ENCODE assay signal across 8 mouse cellular contexts in the genomic region with DNA sequence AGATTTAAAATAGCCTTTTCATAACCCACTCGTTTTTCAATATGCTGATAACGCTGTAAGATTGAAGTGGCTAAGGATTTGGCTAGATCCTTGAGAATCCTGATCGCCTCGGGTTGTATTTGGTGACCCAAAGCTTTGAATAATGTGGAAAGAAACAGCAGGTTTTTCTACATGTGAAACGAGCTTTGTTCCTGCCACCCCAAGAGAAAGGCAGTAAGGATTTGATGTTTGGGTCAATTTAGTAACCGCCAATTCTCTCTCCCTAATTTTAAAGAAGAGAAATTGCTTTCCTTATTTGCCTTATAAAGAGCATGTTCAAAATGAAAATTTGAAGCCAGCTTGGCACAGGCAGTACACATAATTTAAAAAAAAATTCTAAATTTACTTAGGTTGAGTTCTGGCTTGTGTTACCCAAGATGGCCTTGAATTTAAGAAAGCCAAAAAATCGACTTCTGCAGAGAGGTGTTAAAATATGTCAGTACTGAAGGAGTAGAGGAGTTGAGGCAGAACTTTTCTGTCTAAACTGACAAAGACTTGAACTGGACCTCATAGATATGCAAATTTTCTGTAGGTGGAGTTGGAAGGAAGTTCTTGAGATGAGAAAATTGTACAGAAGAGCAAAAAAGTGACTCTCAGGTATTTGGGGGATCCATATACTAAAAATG. TPM values are rescaled to one million over a fixed set of nuclear protein-coding genes. Genes with fewer than 3 reads are reported as not detected.
DNase-seq lines count a peak whose midpoint lies in the region; ATAC-seq and TF ChIP-seq lines count a peak whose summit lies in the region.

No protein-coding gene starts in this region.

- no peak for DNase-seq in heart, embryonic 10.5 days (ENCODE audit: low spot score)
- DNase-seq in heart, postnatal 10 days: no peak
- no peak for DNase-seq in forebrain, embryonic 10.5 days (ENCODE audit: extremely low spot score, low spot score)
- peak in 2 of 3 experiments; percentile 9 to 31 for DNase-seq in liver, embryonic 14.5 days (ENCODE audit: low read depth in 3 of 3, low spot score in 3 of 3)
- no peak for DNase-seq in thymus, postnatal 36 days
- no peak for DNase-seq in frontal cortex, adult 2 months (ENCODE audit: extremely low spot score in 1 of 2, low spot score in 1 of 2)
- no peak for DNase-seq in cerebellum, adult 9-10 months

- ATAC-seq in liver, embryonic 14.5 days (ENCODE audit: insufficient read depth): no peak

- 0 out of 2 replicates have a peak, but pooled peaks have one; percentile 8 for TF ChIP-seq EP300 in liver, embryonic 14.5 days (IDR thresholded peaks at IDR 0.05; ENCODE audit: low read depth)

- peaks cover 5% of the 10 kb centered on the region; the same call in 1 of the 2 replicates for H3K36me3 ChIP-seq in heart, embryonic 10.5 days
- peaks cover 5% of the 10 kb centered on the region for H3K36me3 ChIP-seq in C2C12 (ENCODE audit: control insufficient read depth, insufficient read depth)
- peaks cover 28% of the 10 kb centered on the region for H3K36me3 ChIP-seq in forebrain, embryonic 10.5 days (replicated peaks)
- no peaks in the 10 kb centered on the region; the same call in 1 of the 2 replicates for H3K36me3 ChIP-seq in liver, embryonic 14.5 days (replicated peaks; ENCODE audit: control insufficient read depth, insufficient read depth, low read depth)

- H3ac ChIP-seq in C2C12 (ENCODE audit: control insufficient read depth, insufficient read length, low read depth): peak overlapping the region; percentile 89

- intact Hi-C loops in heart, postnatal 10 days (cut with DNase I): no loop called here

- H3K79me2 ChIP-seq in C2C12 (ENCODE audit: control insufficient read depth, insufficient read depth): peaks cover 40% of the 10 kb centered on the region

- WGBS in heart, embryonic 10.5 days: 8% methylated on average over 7 of the region's 7 CpGs
- WGBS in forebrain, embryonic 10.5 days: 12% methylated on average over 7 of the region's 7 CpGs
- WGBS in liver, embryonic 14.5 days (ENCODE audit: insufficient replicate concordance): 1% methylated on average over 7 of the region's 7 CpGs

- no peaks in the 10 kb centered on the region for H3K9me3 ChIP-seq in heart, embryonic 10.5 days
- no peaks in the 10 kb centered on the region for H3K9me3 ChIP-seq in forebrain, embryonic 10.5 days
- no peaks in the 10 kb centered on the region for H3K9me3 ChIP-seq in liver, embryonic 14.5 days (ENCODE audit: control insufficient read depth, low read length)

- no peak for TF ChIP-seq CTCF in C2C12 (IDR thresholded peaks at IDR 0.05; ENCODE audit: control insufficient read depth, insufficient read depth, insufficient read length)
- TF ChIP-seq CTCF in liver, embryonic 14.5 days (IDR thresholded peaks at IDR 0.05; ENCODE audit: low read depth): no peak

- H3K4me3 ChIP-seq in heart, embryonic 10.5 days: peak overlapping the region; percentile 91
- H3K4me3 ChIP-seq in C2C12 (ENCODE audit: insufficient read depth, poor library complexity, severe bottlenecking): peak overlapping the region; percentile 45
- peak overlapping the region; percentile 92 for H3K4me3 ChIP-seq in forebrain, embryonic 10.5 days
- peak overlapping the region; percentile 69 to 92 for H3K4me3 ChIP-seq in liver, embryonic 14.5 days (ENCODE audit: insufficient read depth in 1 of 2, low read depth in 2 of 2, low read length in 2 of 2)

- H3K27ac ChIP-seq in heart, embryonic 10.5 days: peak overlapping the region; percentile 99
- peak overlapping the region; percentile 98 for H3K27ac ChIP-seq in forebrain, embryonic 10.5 days
- H3K27ac ChIP-seq in liver, embryonic 14.5 days: peak overlapping the region; percentile 86

- H3K9ac ChIP-seq in liver, embryonic 14.5 days (replicated peaks): peak overlapping the region; percentile 84

- peaks cover 38% of the 10 kb centered on the region for H3K79me3 ChIP-seq in C2C12 (ENCODE audit: low read depth)

- H3K4me1 ChIP-seq in heart, embryonic 10.5 days: peaks cover 27% of the 10 kb centered on the region
- peaks cover 40% of the 10 kb centered on the region for H3K4me1 ChIP-seq in forebrain, embryonic 10.5 days
- H3K4me1 ChIP-seq in liver, embryonic 14.5 days (replicated peaks; ENCODE audit: control insufficient read depth in 2 of 2, insufficient read depth in 2 of 2, low read length in 1 of 2): peaks cover 23 to 24% of the 10 kb centered on the region in 2 experiments

- H3K4me2 ChIP-seq in liver, embryonic 14.5 days (ENCODE audit: low read depth): peak overlapping the region; percentile 98

- no peaks in the 10 kb centered on the region for H3K27me3 ChIP-seq in heart, embryonic 10.5 days (ENCODE audit: insufficient read depth, poor library complexity, severe bottlenecking)
- H3K27me3 ChIP-seq in C2C12 (ENCODE audit: control insufficient read depth, insufficient read depth, insufficient read length): no peaks in the 10 kb centered on the region
- H3K27me3 ChIP-seq in forebrain, embryonic 10.5 days (ENCODE audit: poor library complexity, severe bottlenecking): no peaks in the 10 kb centered on the region
- no peaks in the 10 kb centered on the region for H3K27me3 ChIP-seq in liver, embryonic 14.5 days (ENCODE audit: control insufficient read depth, insufficient read depth, low read length)

TF ChIP-seq in C2C12, 6 proteins besides CTCF, POLR2A, EP300 and RAD21:
- TF ChIP-seq MAX (IDR thresholded peaks at IDR 0.05) (no peak), CEBPB (IDR thresholded peaks at IDR 0.05; ENCODE audit: low read depth) (no peak)

RNA-seq across cellular contexts. Expression of a gene that starts 1.0 kb away (rescaled TPM):
- polyA plus RNA-seq in heart, embryonic 10.5 days (2016; fragmentation: Nextera tagmentation; extraction: Ambion mirVana): 354 and 363 TPM in 2 replicates
- 100 to 1,000 TPM; 270 to 302 TPM for total RNA-seq in heart, postnatal 10 days (2021)
- polyA plus RNA-seq in C2C12 (2012; fragmentation: generic; extraction: Trizol): 144 TPM
- 334 and 352 TPM in 2 replicates for polyA plus RNA-seq in forebrain, embryonic 10.5 days (2016; fragmentation: Nextera tagmentation; extraction: Ambion mirVana)
- 55.3 and 91.6 TPM in 2 replicates for polyA plus RNA-seq in liver, embryonic 14.5 days (2012; rRNA removed)
- polyA plus RNA-seq in liver, embryonic 14.5 days (2014; fragmentation: Nextera tagmentation; extraction: Ambion mirVana): 136 and 143 TPM in 2 replicates
- polyA plus RNA-seq in frontal cortex, adult 2 months (2012; rRNA removed): 287 and 369 TPM in 2 replicates

RNA-seq across cellular contexts. Expression of a gene that starts 27.8 kb away (rescaled TPM):
- polyA plus RNA-seq in heart, embryonic 10.5 days (2016; fragmentation: Nextera tagmentation; extraction: Ambion mirVana): 0.39 TPM in 1 of 2 replicates, not detected in the other
- not detected for total RNA-seq in heart, postnatal 10 days (2021)
- not detected for polyA plus RNA-seq in C2C12 (2012; fragmentation: generic; extraction: Trizol)
- 0.23 and 0.57 TPM in 2 replicates for polyA plus RNA-seq in forebrain, embryonic 10.5 days (2016; fragmentation: Nextera tagmentation; extraction: Ambion mirVana)
- 0.08 TPM in 1 of 2 replicates, not detected in the other for polyA plus RNA-seq in liver, embryonic 14.5 days (2012; rRNA removed)
- not detected in 2 replicates for polyA plus RNA-seq in liver, embryonic 14.5 days (2014; fragmentation: Nextera tagmentation; extraction: Ambion mirVana)
- polyA plus RNA-seq in frontal cortex, adult 2 months (2012; rRNA removed): 0.40 and 0.66 TPM in 2 replicates

RNA-seq across cellular contexts. Expression of a gene that starts 34.3 kb away (rescaled TPM):
- 3.3 and 4.7 TPM in 2 replicates for polyA plus RNA-seq in heart, embryonic 10.5 days (2016; fragmentation: Nextera tagmentation; extraction: Ambion mirVana)
- total RNA-seq in heart, postnatal 10 days (2021): 10 to 100 TPM; 19.2 to 20.3 TPM
- polyA plus RNA-seq in C2C12 (2012; fragmentation: generic; extraction: Trizol): 14.8 TPM
- 5.4 and 5.8 TPM in 2 replicates for polyA plus RNA-seq in forebrain, embryonic 10.5 days (2016; fragmentation: Nextera tagmentation; extraction: Ambion mirVana)
- 3.3 and 3.4 TPM in 2 replicates for polyA plus RNA-seq in liver, embryonic 14.5 days (2012; rRNA removed)
- 1.9 and 2.5 TPM in 2 replicates for polyA plus RNA-seq in liver, embryonic 14.5 days (2014; fragmentation: Nextera tagmentation; extraction: Ambion mirVana)
- polyA plus RNA-seq in frontal cortex, adult 2 months (2012; rRNA removed): 7.0 and 7.4 TPM in 2 replicates

RNA-seq across cellular contexts. Expression of a gene that starts 50.4 kb away (rescaled TPM):
- 253 and 367 TPM in 2 replicates for polyA plus RNA-seq in heart, embryonic 10.5 days (2016; fragmentation: Nextera tagmentation; extraction: Ambion mirVana)
- 100 to 1,000 TPM; 154 to 182 TPM for total RNA-seq in heart, postnatal 10 days (2021)
- polyA plus RNA-seq in C2C12 (2012; fragmentation: generic; extraction: Trizol): 112 TPM
- polyA plus RNA-seq in forebrain, embryonic 10.5 days (2016; fragmentation: Nextera tagmentation; extraction: Ambion mirVana): 634 and 666 TPM in 2 replicates
- polyA plus RNA-seq in liver, embryonic 14.5 days (2012; rRNA removed): 163 and 200 TPM in 2 replicates
- polyA plus RNA-seq in liver, embryonic 14.5 days (2014; fragmentation: Nextera tagmentation; extraction: Ambion mirVana): 101 and 120 TPM in 2 replicates
- polyA plus RNA-seq in frontal cortex, adult 2 months (2012; rRNA removed): 327 and 365 TPM in 2 replicates

Comparison
In these comparisons a context has a peak if more than half of its experiments do, and no peak if none do; other contexts are left out.
1. DNase-seq: peak in liver, embryonic 14.5 days (2 of 3); none in heart, embryonic 10.5 days (single experiment), heart, postnatal 10 days (0 of 2), forebrain, embryonic 10.5 days (single experiment), thymus, postnatal 36 days (0 of 2), frontal cortex, adult 2 months (0 of 2) and cerebellum, adult 9-10 months (single experiment).
2. Peak in every context shown above with its lines, with median percentiles within 50 percentile points of each other: H3K27ac ChIP-seq and H3K4me3 ChIP-seq.